Mouse (Mus musculus) frontal cortex, adult (tissue): ENCODE results near the gene Hsf2bp.

Experiments
- ATAC-seq: cut with Nextera tagmentation; 2 replicates; pipeline ENCODE4 v1.9.2; 2017; ENCODE audit warnings: mild to moderate bottlenecking, moderate library complexity, mixed read lengths; ENCODE audit not compliant: low TSS enrichment

The Hsf2bp gene

GRCm38 (mm10) chr17:31937141-31937554 lies 99.0 kb downstream of the Hsf2bp start:
- no peak for ATAC-seq

GRCm38 (mm10) chr17:31935841-31936240 lies 100.3 kb downstream of the Hsf2bp start:
- no peak for ATAC-seq

- ATAC-seq: no peak
Measured at GRCm38 (mm10) chr17:31935091-31935830, 100.9 kb downstream of the Hsf2bp start.

- no peak for ATAC-seq
Measured at GRCm38 (mm10) chr17:31933956-31934355, 102.2 kb downstream of the Hsf2bp start.

- ATAC-seq: no peak
Measured at GRCm38 (mm10) chr17:31931499-31931898, 104.7 kb downstream of the Hsf2bp start.

GRCm38 (mm10) chr17:31929844-31930715 lies 106.1 kb downstream of the Hsf2bp start:
- ATAC-seq: no peak

- ATAC-seq: no peak
Measured at GRCm38 (mm10) chr17:31929032-31929431, 107.1 kb downstream of the Hsf2bp start.

GRCm38 (mm10) chr17:31927895-31928626 lies 108.1 kb downstream of the Hsf2bp start:
- peak; percentile 65; the same call in 1 of the 2 replicates for ATAC-seq

GRCm38 (mm10) chr17:31924229-31924628 lies 111.9 kb downstream of the Hsf2bp start:
- ATAC-seq: no peak

- no peak for ATAC-seq
Measured at GRCm38 (mm10) chr17:31923310-31923970, 112.7 kb downstream of the Hsf2bp start.

- no peak for ATAC-seq
Measured at GRCm38 (mm10) chr17:31920589-31921190, 115.5 kb downstream of the Hsf2bp start.

GRCm38 (mm10) chr17:31919599-31919998 lies 116.5 kb downstream of the Hsf2bp start:
- ATAC-seq: no peak

GRCm38 (mm10) chr17:31918374-31918773 lies 117.8 kb downstream of the Hsf2bp start:
- no peak for ATAC-seq

- no peak for ATAC-seq
Measured at GRCm38 (mm10) chr17:31916461-31916775, 119.7 kb downstream of the Hsf2bp start.

GRCm38 (mm10) chr17:31915756-31916460 lies 120.2 kb downstream of the Hsf2bp start:
- ATAC-seq: no peak

- no peak for ATAC-seq
Measured at GRCm38 (mm10) chr17:31914323-31914722, 121.8 kb downstream of the Hsf2bp start.

- no peak for ATAC-seq
Measured at GRCm38 (mm10) chr17:31912881-31913662, 123.1 kb downstream of the Hsf2bp start.

- ATAC-seq: no peak
Measured at GRCm38 (mm10) chr17:31912387-31912786, 123.8 kb downstream of the Hsf2bp start.

- no peak for ATAC-seq
Measured at GRCm38 (mm10) chr17:31908966-31909365, 127.2 kb downstream of the Hsf2bp start.

- ATAC-seq: no peak
Measured at GRCm38 (mm10) chr17:31906441-31906840, 129.7 kb downstream of the Hsf2bp start.
